Mouse (Mus musculus): Measurements from ENCODE around the gene Ttc13.

The Ttc13 gene

GRCm38 (mm10) chr8:124653568-124654475 is 68.0 kb downstream of the Ttc13 start:
- DNase-seq (ENCODE audit: low read depth) = no peak

GRCm38 (mm10) chr8:124652546-124652945 is 69.2 kb downstream of the Ttc13 start:
- no peak for DNase-seq (ENCODE audit: low read depth)

DNA sequence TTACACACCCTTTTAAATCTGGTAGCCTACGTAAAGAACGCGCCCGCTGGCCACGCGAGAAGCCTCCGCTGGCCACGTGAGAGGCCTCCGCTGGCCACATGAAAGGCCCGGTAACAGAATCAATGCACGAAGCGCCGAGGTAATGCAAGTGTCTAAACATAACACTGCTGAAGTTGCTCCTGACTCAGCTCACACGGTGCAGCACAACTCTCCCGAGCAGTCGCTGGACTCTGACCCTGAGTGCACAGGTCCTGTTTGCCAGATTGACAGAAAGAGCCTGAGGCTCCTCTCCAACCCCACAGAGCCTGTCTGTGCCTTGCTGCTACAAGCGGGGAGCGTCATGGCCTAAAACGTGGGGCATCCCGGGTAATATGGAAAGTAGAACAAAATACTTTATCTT is 70.0 kb downstream of the Ttc13 start:
- DNase-seq (ENCODE audit: low read depth) = no peak

DNA sequence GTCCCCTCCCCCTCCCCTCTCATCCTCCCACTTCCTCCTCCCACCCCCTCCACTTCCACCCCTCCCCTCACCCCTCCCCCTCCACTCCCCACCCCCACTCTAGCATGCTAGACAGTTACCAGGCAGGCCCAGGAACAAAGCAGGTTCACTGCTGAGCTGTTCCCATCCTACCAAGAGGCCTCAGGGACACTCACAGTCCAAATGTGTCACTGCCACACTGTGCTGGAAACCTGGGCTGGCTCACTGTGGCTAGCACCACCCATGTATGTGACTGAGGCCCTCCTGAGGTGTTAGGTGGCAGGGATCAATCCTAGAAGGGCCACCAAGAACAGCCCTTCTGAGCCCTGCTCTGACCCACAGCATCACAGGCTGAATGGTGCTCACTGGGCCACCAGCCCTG is 73.5 kb downstream of the Ttc13 start:
- no peak for DNase-seq (ENCODE audit: low read depth)

DNA sequence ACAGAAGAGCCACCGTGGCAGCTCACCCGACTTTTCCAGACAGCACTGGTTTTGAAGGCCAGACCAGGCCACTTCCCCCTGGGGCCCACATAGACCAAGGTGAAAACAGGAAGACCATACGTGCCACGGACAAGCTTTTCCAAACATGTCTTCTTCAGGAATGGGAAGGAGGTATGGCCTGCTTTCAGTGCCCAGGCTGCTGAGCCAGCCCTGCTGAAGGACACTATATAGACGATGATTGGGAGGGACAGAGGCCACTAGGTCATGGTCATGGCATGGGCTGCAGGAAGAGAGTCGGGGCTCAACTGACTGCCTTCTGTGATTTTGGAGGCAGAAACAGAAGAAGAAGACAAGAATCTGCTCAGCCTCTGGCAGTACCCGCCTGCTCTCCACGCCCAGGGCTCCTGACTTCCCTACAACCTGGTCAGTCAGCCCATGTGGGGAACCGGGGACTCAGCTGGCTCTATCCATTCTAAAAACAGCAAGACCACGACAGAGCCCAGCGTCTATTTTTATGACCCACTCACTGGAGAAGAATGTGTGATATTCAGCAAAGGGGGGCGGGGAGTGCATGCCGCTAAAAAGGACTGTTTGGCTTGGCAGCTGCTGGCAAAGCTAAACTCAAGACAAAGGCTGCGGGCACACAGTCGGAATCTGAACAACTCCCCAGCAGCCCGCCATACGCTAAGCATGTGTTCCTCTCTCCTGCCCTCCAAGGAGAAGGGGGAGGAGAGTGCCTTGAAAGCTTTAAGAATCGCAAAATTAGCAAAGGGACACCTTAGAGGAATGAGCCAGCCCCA is 78.0 kb downstream of the Ttc13 start:
- DNase-seq (ENCODE audit: low read depth) = peak; percentile 95

GRCm38 (mm10) chr8:124641599-124641998 is 80.2 kb downstream of the Ttc13 start:
- no peak for DNase-seq (ENCODE audit: low read depth)

GRCm38 (mm10) chr8:124635247-124635502 is 86.6 kb downstream of the Ttc13 start:
- no peak for DNase-seq (ENCODE audit: low read depth)

DNA sequence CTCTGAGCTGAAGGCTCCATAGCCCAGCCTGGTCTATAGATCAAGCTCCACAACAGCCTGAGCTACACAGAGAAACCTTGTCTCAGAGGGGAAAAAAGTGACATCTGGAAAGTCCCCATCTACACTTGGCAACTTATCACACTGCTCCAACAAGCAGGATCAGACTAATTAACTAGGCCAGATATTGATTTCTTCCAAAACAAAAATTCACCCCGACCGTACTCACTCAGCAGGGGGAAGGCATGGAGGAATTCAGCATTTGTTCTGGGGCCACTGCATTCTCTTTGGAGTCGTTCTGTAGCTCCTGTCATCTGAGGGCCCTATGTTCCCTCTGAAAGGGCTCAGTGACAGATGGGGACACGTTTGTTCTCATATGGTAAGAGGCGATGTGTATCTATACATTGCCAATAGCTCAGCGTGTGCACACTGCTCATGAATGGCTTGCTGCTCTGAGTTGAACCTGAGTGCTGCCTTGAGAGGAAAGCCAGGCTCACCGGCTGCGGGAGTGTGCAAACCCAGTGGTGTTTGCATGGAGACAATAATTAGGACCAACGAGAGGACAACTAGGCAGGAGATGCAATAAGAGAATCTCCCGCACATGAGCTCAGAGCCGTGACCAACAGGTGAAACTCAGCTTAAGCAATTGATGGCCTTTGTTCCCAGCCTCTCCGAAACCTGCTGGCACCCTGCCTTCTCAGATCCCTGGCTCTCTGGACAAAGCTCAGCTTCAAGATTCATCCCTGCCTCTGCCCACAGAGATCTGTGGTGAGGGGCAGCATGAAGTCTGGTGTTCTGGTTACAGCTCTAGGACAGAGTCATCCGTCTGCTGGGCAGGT is 87.2 kb downstream of the Ttc13 start:
- no peak for DNase-seq (ENCODE audit: low read depth)

DNA sequence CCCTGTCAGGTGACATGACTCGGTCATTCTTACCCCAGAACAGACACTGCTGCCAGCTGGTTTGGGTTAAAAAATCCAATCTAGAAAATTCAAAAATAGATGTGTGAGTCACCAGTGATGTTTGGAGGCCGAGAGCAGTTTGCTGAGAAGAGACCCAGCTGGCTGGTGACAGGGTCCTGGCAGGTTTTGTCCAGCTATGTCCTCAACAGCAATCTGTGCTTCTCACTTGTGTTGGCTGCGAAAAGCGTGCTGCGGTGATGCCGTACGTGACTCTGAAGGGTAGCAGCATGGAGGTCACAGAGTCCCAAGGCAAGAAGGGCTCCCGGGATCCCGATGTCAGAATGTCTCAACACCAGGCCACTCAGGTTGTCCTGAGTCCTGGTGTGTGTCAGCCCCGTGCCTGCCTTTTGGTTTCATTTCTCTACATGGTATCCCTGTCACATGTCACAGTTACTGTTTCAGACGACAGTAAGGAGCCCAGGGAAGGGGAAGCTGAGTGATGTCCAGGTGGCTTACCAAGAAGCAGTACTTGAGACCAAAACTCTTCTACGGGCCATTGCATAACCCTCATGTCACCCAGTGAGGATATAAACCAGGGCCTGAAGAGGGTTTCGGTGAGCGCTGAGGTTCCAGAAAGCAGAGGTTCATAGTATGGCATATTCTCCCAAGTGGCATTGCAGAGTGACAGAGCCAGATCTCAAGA is 88.6 kb downstream of the Ttc13 start:
- DNase-seq (ENCODE audit: low read depth) = peak; percentile 63

- peak; percentile 37 for DNase-seq (ENCODE audit: low read depth)
Observed at GRCm38 (mm10) chr8:124631966-124632365, 89.8 kb downstream of the Ttc13 start.

- DNase-seq (ENCODE audit: low read depth) = no peak
Observed at GRCm38 (mm10) chr8:124630891-124631290, 90.9 kb downstream of the Ttc13 start.

DNA sequence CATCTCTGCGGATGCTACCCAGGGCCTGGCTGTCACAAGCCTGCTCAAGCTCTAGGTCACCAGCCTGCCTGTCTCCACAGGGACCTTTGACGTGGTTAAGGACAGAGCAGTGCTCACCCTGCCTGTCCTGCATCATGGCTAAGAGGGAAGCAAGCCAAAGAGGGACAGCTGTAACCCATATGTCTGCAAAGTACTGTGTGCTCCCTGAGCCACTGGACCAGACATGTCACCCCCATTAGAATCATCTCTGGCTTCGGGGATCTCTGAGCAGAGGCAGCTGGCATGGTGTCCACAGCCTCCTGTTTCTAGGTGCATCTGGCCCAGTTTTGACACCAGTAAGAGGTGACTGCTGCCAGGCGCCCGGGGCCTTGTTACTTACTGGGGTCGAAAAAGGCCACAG is 91.3 kb downstream of the Ttc13 start:
- no peak for DNase-seq (ENCODE audit: low read depth)

DNA sequence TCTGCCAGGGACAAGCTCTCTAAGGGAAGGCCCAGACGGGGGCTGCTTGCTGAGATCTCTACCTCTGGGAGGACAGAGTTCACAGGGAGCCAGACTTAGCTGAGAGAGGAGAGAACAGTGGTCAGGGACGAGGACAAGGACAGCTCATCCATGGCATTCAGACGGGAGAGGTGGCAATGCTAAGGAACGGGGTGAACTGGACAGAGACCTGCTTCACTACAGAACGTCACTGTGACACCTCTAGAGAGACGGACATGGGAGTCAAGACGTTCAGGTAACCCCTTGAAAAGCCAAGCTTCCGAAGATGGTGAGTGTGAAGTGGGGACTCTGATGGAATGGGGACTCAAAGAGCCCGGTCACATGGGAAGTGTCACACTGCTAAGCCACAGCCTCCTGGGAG is 95.5 kb downstream of the Ttc13 start:
- no peak for DNase-seq (ENCODE audit: low read depth)

All from fibroblast of lung, adult 2 months (primary cell).